Mouse (Mus musculus) monocyte, adult 2 months (primary cell): ENCODE results near the gene Fcer1g.

Experiments used
- DNase-seq, 2 experiments: peaks; one replicate each; pipeline ENCODE4 v3.0.0; 2022; ENCODE audit warnings: low spot score in 2 of 2, low read depth in 1 of 2

Fcer1g gene

DNA sequence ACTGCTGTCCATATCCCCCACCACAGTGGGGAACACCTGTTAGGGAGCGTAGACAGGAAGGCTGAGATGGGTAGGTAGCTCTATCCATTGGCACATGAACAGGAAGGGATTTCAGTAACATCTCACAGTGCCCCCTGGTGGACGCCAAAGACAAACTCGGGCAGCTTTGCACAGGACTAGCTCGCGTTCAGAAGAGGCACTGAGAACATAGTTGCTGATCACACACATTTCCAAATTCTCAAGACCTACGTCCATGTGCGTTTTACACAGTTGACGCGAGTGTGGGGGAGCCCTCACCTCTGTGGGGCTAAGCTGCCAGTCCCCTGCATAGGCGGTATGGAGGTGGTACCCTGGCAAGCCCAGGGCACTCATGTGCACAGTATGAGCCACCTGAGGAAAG, 13.3 kb downstream of the Fcer1g start:
- peak in 1 of 2 experiments; percentile 62 for DNase-seq

DNA sequence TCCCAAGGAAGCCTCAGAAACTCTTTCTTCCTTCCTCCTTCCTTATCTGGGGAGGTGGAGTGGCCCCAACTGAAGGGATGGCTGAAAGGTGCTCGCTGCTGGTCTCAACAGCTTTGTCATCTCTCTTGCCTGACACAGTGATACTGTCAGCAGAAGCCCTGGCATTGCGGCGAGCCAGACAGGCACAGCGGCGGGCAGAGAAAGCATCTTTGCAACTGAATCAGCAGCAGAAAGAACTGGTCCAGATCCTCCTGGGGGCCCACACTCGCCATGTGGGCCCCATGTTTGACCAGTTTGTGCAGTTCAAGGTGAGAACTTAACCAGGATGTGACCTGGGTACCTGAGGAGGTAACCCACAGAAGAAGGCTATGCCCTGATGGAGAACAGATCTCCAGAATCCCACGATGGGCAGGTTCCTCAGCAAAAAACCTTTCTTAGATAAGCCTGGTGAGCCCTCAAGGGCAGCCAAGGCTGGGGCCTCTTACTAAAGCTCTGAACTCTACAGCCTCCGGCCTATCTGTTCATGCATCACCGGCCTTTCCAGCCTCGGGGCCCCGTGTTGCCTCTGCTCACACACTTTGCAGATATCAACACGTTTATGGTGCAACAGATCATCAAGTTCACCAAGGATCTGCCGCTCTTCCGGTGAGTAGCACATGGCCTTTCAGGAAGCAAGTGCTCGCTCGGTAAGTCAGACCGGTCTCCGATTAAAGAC, 17.8 kb downstream of the Fcer1g start:
- no peak for DNase-seq

DNA sequence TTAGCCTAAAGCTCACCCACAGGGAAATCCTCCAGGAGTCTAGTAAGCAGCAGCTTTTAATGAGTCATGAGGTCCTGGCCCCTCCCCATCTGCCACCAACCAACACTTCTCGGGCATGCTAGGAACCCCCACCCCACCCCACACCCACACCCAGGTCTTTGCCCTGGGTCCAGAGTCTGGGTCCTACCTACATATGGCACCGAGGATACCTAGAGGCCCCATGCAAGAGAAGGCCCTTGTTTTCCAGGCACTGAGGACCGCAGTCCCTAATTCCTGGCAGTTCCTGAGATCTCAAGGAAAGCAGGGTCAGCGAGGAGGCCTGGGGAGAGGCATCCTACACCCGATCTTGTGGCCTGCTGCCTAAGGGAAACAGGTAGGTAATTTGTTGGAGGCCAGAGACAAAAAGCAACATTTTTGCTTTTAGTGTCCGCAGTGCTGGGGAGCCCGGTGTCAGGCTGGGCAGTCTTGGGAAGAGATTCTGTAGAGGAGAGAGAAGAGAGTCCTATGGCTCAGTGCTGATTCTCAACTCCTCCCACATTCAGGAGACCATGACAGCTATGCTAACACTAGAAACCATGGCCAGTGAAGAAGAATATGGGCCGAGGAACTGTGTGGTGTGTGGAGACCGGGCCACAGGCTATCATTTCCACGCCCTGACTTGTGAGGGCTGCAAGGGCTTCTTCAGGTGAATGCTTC, 20.2 kb downstream of the Fcer1g start, which contains the start of gene Nr1i3:
Gene Nr1i3, plus strand, starts transcription at position 170 of the 696 bp plus-strand sequence.
- DNase-seq = no peak

GRCm38 (mm10) chr1:171212854-171213253, 21.3 kb downstream of the Fcer1g start:
- DNase-seq = no peak

GRCm38 (mm10) chr1:171209409-171209808, 24.8 kb downstream of the Fcer1g start:
- no peak for DNase-seq

- no peak for DNase-seq
Observed at GRCm38 (mm10) chr1:171205704-171206493, 28.3 kb downstream of the Fcer1g start.

GRCm38 (mm10) chr1:171204249-171204644, 29.9 kb downstream of the Fcer1g start:
- DNase-seq = no peak

GRCm38 (mm10) chr1:171203471-171204248, 30.5 kb downstream of the Fcer1g start:
- no peak for DNase-seq

DNA sequence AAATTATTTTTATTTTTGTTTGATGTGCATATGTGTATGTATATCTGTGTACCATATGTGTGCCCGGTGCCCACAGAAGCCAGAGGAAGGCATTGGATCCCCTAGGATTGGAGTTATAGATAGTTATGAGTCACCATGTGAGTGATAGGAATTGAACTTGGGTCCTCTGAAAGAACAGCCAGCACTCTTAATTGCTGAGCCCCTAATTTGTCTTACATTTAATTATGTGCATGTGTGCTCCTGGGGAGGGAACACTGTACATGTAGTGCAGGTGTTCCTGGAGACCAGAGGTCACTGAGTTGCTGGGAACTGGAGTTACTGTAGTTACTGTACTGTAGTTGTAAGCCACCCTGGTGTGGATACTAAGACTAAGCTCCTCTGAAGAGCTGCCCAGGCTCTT, 33.4 kb downstream of the Fcer1g start:
- DNase-seq = no peak

DNA sequence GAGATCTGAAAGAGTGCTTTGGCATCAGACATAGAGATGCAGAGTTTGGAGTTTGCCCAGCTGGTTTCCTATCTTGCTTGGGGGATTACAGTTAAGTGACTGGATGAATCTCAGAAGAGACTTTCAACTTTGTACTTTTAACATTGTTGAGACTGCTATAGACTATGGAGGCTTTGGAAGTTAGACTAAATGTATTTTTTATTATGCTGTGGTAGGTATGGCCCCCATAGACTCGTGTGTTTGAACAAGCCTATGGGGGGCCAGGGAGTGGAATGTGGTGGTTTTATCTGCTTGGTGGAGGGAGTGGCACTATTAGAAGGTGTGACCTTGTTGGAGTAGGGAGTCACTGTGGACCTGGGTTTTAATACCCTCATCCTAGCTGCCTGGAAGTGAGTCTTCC, 34.6 kb downstream of the Fcer1g start:
- DNase-seq = no peak

DNA sequence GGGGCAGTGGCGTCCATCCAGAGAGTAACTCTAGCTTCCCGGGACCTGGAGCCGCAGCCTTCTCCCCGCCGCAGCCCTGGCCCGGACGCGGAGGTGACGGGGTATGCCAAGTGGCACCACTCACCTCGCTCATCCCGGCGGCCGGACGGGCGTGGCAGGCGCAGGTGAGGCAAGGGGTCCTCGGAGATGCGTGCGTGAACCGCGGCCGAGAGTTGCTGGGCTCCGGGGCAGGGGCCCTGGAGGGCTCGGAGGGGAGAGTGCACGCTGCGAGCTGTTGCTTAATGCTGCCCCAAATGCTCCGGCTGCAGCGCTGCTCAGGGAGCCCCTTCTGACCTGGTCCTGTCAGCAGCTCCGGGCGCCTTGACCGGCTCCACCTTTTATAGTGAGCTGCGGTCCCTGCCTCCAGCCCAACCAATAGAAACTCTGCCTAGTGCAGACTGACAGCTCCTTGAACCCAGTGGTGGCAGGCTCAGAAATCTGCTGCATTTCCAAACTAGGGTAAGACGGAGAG, 38.2 kb downstream of the Fcer1g start, which contains the start of gene Pcp4l1:
Gene Pcp4l1, minus strand, starts transcription at position 382 of the 511 bp plus-strand sequence.
- peak in 1 of 2 experiments; percentile 4 for DNase-seq

DNA sequence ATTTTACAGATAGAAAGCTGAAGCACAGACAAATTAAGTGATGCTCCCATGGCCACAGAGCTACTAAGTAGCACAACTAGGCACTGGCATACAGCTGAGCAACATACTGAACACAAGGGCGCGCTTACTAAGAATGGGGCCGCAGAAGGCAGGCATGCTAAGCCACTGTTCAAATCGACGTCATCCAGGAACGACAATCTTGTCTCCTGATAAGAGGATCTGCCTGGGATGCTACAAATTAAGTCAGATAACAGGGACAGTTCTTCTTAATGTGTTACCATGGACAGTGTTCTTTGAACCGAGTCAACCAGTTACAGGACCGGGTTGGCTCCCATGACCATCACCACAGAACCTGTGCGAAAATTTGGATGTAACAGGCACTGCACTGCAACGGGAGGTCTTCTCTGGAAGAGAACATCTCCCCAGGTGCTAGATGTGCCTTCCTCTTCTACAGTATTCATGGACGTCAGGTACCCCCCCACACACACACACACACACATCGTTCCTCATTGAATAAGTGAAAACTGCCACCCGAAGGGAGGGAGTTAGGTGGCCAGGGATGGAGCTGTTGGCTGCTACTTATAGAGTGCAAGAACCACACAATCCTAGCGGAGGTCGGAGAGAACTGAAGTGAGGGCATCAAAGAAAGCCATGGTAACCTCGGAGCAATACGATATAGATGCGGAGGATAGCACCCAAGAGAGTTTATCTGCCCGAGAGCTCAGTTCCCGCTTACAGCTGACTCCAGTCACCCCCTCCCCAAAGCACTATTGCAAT, 38.9 kb downstream of the Fcer1g start:
- no peak for DNase-seq

- no peak for DNase-seq
Observed at GRCm38 (mm10) chr1:171193911-171194830, 40.0 kb downstream of the Fcer1g start.

DNA sequence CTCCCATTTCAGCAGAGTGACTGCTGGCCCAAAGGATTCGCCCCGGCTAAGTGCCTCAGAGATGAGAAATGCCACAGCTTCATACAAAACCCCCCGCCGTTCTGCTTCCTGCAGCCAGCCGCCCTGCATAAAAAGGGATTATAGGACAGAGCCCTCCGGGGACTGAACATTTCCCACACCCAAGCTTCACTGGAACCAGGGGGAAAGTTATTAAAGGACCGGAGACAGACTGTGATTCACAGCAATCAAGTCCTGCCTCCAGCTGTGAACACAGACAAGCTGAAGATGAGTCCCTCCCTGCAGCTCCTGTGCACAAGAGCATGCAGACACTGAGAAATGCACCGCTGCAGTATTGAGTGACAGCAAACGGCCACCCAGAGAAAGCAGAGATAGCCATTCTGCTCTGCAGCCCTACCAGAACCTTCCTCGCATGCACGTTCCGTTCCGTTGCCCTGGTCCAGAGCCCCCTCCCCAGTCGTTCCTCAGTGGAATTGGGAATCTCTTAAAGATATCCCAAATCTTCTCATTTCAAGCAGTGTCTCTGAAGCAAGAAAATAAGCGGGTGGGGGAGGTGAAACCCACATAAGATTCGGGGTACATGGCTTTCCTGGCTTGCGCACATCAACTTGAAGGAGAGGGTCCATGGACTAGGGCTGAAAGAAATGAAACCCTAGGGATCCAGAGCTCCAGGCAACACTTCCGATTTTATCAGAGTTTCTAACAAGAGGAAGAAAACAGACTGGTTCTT, 40.9 kb downstream of the Fcer1g start:
- DNase-seq = no peak

DNA sequence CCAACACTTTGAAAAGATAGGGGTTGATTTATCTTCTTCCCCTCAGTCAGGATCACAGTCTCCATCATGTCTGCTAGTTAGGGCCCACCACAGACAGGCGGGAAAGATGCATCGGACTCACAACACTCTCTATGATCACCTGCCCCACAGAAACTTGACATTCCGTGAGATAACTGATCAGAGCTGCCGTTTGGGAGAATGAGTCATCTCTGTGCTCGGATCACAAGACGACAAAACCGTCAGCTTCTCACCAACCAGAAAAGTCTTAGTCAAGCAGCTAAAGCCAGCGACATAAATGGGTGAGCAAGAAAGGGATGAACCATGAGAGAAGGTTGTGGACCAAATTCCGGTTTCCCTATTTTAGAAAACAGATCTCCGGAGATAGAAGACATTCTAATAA, 41.9 kb downstream of the Fcer1g start:
- no peak for DNase-seq

DNA sequence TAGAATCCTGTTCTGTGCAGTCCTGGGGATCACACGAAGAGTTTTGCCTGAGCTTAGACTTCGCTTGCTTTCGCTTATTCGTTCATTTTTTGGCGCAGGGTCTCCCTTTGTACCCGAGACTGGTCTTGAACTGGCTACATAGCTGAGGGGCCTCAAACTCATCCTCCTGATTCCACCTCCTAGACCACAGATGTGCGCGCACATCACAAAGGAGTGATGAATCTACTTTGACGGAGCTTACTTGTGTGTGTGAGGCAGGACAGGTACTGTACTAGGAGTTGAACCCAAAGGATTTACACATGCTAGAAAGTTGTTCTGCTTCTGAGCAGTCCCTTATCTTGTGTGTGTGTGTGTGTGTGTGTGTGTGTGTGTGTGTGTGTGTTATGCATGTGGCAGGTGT, 43.3 kb downstream of the Fcer1g start:
- DNase-seq = no peak

- DNase-seq = no peak
Observed at GRCm38 (mm10) chr1:171189476-171190114, 44.6 kb downstream of the Fcer1g start.

GRCm38 (mm10) chr1:171189046-171189445, 45.1 kb downstream of the Fcer1g start:
- no peak for DNase-seq
